Mouse (Mus musculus) brain, adult 2 months (tissue): ENCODE measurements around the gene Tfdp2.
A peak's percentile ranks its signal among the peaks of the same experiment; 100 is the strongest.

Source experiments
- DNase-seq: peaks from one replicate; pipeline ENCODE4 v3.0.0; 2011; ENCODE audit warnings: low read depth, low spot score

Gene Tfdp2

GRCm38 (mm10) chr9:96228285-96228684 lies 32.2 kb downstream of the Tfdp2 start:
- DNase-seq: no peak

- DNase-seq: no peak
These were observed 34.2 kb downstream of the Tfdp2 start for GRCm38 (mm10) chr9:96230271-96230670.

DNA sequence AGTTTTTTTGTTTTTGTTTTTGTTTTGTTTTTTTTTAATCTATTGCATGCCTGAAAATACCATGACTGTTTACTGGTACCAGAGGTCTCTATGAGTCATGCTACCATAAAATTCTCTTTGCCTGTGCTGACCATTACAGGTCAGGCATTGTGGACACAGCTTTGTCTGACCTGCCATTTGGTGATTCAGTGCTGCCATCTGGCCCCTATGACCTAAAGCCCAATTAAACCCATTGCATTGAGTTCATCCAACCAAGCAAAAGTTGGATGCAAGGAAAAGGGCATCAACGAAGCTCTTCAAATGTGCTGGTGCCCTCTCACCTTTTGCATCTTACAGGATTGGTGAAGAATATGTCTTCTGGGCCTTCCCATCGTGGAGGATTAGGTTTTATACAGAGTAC lies 39.4 kb downstream of the Tfdp2 start:
- peak; percentile 64 for DNase-seq

- DNase-seq: no peak
These were observed 41.3 kb downstream of the Tfdp2 start for GRCm38 (mm10) chr9:96237391-96237790.

- DNase-seq: no peak
These were observed 42.2 kb downstream of the Tfdp2 start for GRCm38 (mm10) chr9:96238286-96238685.

DNA sequence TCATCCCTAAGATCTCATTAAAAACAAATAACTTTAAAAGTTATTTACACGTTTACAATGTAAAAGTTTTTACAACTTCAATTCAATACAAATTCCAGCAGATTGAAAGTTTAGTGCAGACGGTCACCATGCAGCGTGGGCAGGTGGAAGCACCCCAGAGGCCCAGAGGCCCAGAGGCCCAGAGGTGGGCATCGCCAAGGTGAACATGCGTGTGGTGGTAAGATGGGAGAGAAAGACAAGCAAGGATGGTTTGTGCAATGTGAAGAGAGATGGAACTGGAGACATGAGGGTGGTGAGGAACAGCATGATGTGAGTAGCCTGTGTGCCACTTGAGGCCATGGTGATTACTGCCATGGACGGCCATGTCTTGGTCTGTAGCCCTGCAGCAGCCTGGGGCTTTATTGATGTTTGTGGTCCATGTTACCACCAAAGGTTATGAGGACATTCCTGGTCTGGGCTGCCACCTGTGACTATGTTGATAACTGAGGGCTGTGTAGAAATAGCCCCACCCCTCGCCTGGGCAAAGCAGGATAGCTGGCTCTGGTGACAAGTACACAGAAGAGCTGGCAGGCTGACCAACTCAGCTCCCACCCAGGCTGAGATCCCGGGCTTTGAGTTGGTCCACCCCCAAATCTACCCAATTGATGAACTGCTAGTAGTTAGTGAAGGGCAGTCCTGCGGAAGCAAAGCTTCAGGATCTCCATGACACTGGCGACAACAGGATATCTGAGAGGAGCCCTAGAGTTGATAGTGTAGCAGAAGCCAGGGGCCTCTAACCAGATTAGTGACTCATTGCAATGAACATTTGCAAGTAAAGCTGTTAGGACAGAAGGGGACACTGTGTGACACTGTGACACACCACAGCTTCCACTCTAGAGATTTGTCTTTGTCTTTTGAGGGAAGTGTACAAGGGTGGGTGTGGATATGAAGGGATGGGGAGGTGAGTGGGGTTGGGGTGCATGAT lies 45.3 kb downstream of the Tfdp2 start:
- DNase-seq: no peak

- DNase-seq: no peak
These were observed 47.8 kb downstream of the Tfdp2 start for GRCm38 (mm10) chr9:96243915-96244314.

- no peak for DNase-seq
These were observed 58.7 kb downstream of the Tfdp2 start for GRCm38 (mm10) chr9:96254812-96255211.

DNA sequence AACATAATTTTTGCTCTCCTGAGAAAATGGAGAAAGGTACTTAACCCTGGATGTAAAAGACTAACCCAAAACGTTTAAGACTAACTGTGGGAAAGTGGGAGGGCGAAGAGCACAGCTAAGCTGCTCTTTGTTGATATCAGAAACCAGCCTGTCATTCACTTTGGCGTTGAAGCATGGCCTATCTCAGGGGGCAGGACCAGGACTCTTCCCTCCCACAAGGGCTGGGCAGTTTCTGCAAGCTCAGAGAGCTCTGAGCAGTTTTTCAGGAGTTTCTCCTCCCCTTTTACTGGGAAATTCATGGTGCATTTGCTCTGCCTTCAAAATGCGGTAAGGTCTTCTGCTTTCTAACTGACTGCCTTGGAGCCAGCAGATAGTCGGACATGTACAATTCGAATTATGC lies 62.4 kb downstream of the Tfdp2 start:
- DNase-seq: peak; percentile 30

DNA sequence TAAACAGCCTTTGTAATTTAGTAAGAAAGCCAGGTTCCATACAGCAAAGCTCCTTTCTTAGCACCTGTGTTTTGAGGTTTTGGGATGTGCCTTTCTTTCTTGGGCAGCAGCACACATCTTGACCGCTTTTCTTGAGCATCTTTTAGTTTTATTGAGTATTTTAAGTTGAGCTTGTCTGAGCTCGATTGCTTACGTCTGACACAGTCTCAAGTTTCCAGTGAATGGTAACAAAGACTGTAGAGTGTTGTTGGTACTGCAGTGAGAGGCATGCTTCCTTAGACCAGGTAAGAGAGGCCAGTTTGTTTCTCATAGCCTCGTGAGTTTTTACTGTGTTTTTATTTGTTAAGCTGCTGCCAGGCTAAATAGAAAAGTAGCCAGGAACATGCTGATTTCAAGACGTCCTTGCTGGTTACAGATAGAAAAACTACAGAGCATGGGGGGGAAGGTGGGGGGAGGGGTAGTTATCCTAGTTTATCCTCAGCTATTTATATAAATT lies 63.0 kb downstream of the Tfdp2 start:
- DNase-seq: peak; percentile 80

GRCm38 (mm10) chr9:96259753-96260520 lies 63.9 kb downstream of the Tfdp2 start:
- DNase-seq: peak; percentile 79

GRCm38 (mm10) chr9:96261101-96261500 lies 65.0 kb downstream of the Tfdp2 start:
- no peak for DNase-seq

DNA sequence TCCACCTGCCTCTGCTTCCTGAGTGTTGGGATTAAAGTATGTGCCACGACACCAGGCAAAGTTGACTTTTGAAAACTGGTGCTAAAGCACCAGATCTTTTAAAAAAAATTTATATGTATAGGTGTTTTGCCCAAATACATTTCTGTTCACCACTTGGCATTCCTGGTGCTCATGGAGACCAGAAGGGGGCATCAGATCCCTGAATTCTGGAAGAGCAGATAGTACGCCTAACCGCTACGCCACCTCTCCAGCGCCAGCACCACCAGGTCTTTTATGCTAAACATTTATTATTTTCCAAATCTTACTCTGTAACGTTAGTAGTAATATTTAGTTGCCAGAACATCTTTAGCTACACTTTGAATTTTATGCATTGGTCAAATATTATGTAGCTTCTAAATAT lies 65.9 kb downstream of the Tfdp2 start:
- DNase-seq: no peak

- no peak for DNase-seq
These were observed 70.9 kb downstream of the Tfdp2 start for GRCm38 (mm10) chr9:96266793-96267558.

- no peak for DNase-seq
These were observed 71.5 kb downstream of the Tfdp2 start for GRCm38 (mm10) chr9:96267559-96267948.

GRCm38 (mm10) chr9:96269726-96270125 lies 73.7 kb downstream of the Tfdp2 start:
- DNase-seq: peak; percentile 55

- DNase-seq: no peak
These were observed 79.5 kb downstream of the Tfdp2 start for GRCm38 (mm10) chr9:96275543-96275942.

GRCm38 (mm10) chr9:96281497-96281896 lies 85.4 kb downstream of the Tfdp2 start:
- peak; percentile 21 for DNase-seq

DNA sequence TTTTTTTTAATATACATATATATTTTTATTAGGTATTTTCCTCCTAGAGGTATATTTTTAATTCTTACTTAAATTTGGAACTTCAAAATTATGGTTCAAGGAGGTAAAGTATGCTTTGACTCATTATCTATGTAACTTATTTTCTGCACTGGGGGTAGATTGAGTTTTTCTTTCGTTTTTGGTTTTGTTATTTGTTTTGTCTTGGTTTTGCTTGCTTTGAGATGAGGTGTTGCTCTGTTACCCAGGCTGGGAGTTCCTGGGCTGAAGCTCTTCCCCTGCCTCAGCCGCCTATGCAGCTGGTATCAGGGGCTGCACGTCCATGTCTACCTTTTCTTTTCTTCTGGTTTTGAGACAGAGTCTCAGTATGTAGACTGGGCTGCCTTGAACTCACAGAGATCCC lies 86.0 kb downstream of the Tfdp2 start:
- no peak for DNase-seq

- DNase-seq: peak; percentile 53
These were observed 88.8 kb downstream of the Tfdp2 start for GRCm38 (mm10) chr9:96284916-96285315.

DNA sequence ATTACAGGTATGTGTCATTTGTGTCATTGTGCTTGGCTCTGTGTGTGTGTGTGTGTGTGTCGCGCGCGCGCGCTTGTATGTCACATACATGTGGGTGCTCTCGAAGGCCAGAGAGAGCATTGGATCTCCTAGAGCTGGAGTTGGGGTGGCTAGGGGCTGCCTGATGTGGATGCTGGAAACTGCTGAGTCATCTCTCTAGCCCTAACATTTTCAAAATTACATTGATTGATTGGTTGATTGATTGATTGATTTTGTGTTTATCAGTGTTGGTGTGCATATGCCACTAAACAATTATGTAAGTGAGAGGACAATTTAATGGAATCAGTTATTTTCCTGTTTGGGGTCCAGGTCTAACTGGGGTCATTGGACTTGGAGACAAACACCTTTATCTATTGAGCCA lies 96.1 kb downstream of the Tfdp2 start:
- no peak for DNase-seq
